Mouse (Mus musculus) 3134 (cell line): ENCODE data around the gene Cic.
"Not testable (repeated sequence)": the region's sequence is repeated elsewhere in the genome, so short reads cannot be mapped to it uniquely, and the experiment has no call there.

Experiments
- DNase-seq: peaks from one replicate; pipeline ENCODE4 v3.0.0-alpha.2; 2011; ENCODE audit warnings: low spot score; ENCODE audit not compliant: insufficient read length; ENCODE audit errors: extremely low read depth

Cic gene

DNA sequence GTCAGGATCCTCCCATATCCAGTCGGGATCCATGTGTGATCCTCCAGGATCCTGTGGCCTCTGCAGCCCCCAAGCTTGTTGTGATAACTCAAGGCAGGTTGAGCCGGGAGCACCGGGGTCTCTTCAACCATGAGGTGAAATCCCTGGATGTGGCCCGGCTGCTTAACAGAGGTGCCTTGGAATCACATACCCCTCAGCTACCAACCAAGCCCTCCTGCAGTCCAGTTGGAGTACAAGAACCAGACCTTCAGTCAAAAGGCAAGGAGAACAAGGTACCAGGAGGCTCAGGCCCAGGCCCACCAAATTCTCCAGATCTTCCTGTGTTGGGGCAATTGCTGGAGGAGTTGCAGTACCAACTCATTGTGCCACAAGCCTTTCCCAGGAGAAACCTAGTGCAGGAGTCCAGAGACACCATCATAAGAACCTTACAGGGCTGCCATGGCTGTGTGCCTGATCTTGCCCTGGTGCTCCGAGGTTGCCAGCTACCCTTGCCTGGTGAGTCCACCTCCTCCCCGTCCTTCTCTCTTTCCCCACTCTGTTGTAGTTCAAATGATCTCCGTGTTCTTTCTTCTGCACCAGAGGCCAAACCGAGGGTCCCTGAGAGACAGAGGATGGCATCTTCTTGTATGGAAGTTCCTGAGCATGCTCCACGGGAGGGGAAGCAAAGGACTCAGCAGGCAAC, 35.6 kb downstream of the Cic start:
- no peak for DNase-seq

DNA sequence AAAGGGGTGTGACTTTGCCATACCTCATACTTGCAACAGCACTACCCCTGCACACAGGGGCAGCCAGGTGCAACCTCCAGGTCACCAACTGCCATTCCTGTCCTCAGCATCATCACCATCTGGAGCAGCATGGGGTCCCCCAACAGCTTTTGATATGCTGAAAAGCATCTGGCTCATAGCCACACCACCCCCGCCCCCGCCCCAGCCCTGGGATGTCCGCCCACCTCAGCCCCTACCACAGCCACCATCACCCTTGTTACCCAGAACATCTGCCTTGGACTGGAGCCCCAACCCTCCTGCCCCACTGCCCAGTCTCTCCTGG, 36.1 kb downstream of the Cic start:
- DNase-seq = no peak

DNA sequence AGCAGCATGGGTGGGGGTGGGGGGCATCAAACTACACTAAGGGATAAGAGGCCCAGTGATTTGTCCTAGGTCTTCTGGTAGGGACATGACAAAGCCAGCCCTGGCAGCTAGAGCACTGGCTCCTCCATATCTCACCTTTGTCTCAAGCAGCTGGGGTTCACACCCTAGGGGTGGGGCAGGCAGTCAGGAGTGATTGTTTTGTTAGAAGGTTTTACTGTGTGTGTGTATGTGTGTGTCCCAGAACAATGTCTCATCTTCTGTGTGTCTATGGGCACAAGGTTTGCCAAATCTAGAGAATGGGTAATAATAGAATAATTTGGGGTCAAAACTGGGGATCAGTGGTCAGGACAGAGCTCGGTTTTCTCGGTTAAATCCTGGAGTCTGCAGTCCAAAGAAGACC, 38.0 kb downstream of the Cic start:
- no peak for DNase-seq

- no peak for DNase-seq
These were observed 38.6 kb downstream of the Cic start, which contains the start of gene Tmem145 for GRCm38 (mm10) chr7:25305956-25306613. Gene Tmem145, plus strand, starts transcription at chr7:25306106.

GRCm38 (mm10) chr7:25306614-25306996, 39.1 kb downstream of the Cic start:
- no peak for DNase-seq

GRCm38 (mm10) chr7:25308702-25309318, 41.3 kb downstream of the Cic start:
- DNase-seq = no peak

- no peak for DNase-seq
These were observed 41.9 kb downstream of the Cic start for GRCm38 (mm10) chr7:25309425-25309824.

DNA sequence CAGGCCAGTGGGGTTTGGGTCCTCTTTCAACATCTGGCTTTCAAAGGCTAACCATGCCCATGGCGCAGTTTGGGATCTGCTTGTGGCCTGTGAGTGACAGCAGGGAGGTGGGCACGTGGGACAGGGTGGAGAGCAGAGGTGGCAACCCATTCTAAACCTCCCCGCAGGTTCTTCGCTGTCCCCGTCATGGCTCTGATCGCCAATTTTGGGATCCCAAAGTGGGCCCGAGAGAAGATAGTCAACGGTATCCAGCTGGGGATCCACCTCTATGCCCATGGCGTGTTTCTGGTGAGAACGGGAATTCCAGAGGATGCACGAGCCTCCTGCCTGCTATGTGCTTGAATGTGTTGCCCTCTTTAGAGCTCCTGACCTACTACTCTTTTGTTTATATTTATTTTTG, 43.7 kb downstream of the Cic start:
- DNase-seq = no peak

DNA sequence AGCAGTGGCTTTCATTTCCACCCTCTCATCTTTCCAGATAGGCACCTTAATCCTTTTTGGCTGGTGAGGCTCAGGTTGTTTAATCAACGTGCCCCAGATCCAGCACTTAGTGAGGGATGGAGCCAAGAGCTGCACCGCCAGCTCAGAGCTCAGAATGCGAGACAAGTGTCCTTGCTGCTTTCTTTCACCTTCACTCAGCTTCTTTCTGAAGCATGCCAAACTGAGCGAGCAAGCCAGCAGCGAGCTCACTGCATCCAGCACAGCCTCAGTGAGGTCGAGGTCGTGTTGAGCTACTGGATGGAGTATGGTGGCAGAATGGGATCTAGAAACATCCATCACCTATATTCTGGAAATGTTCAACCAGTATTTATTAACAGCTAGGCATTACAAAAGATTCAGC, 45.8 kb downstream of the Cic start:
- DNase-seq = no peak

DNA sequence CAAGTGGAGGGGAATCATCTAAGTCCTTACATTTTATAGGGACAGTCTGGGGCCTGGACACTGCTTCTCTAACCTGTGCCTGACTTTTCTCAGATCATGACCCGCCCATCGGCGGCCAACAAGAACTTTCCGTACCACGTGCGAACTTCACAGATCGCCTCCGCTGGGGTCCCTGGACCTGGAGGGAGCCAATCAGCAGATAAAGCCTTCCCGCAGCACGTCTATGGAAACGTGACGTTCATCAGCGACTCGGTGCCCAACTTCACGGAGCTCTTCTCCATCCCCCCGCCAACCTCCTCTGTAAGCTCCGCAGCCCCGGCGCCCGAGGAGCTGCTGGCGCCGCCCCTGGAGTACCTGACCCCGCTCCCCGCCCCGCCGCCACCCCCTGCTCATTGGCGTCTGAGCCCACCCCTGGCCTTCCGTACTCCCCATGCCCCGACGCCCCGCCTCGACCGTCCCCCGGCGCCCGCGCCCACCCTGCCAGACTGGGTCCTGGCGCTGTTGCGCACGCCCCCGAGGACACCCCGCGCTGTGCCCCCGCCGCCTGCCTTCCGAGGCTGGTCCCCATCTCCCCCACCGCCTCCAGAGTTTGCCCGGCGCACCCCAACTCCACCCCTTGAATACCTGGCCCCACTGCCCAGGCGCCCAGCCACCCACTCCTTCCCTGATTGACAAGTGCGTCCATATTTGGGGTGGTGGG, 47.3 kb downstream of the Cic start:
- no peak for DNase-seq

GRCm38 (mm10) chr7:25315306-25316041, 48.0 kb downstream of the Cic start:
- DNase-seq = no peak

- DNase-seq = peak; percentile 92
These were observed 49.3 kb downstream of the Cic start, which contains the start of gene Megf8 for GRCm38 (mm10) chr7:25316532-25317445. Gene Megf8, plus strand, starts transcription at chr7:25317164.

- DNase-seq = peak; percentile 66
These were observed 50.0 kb downstream of the Cic start for GRCm38 (mm10) chr7:25317446-25317999.

DNA sequence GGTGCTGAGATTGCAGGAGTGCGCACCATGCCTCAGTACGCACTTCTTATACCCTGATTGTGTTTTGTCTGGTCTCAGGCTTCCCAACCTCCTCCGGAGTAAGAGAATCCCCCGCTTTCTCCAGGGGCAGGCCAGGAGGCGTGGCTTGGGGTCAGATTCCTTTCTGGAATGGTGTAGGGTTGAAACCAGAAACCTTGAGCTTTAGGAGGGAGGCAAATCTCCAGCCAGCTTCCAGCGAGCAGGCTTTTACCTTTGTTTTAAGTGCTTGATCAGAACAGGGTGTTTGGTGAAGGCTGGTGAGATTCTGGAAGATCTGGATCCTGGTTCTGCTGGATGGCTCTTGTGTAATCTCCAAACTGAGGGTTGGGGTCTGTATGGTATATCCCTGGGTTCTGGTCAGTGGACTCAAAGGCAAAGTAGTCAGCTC, 54.6 kb downstream of the Cic start:
- DNase-seq = no peak

DNA sequence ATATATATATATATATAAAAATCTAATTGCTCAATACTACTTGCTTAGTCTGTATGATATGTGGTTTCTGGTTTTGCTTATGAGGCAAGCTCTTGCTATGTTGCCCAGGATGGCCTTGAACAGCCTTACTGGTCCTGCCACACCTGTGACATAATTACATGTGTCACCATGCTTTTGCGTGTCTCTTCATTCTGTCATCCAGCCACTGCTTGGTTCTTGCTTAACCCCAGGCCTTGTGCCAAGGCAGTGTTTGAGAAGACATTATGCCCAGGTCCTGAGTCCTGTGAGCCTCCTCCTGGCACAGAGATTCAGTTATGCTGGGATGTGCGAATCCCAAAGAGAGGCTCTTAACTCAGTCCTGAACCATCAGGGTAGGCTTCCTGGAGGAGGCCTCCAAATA, 55.7 kb downstream of the Cic start:
- DNase-seq = no peak

- not testable (repeated sequence) for DNase-seq
These were observed 57.9 kb downstream of the Cic start for GRCm38 (mm10) chr7:25325431-25325830.

DNA sequence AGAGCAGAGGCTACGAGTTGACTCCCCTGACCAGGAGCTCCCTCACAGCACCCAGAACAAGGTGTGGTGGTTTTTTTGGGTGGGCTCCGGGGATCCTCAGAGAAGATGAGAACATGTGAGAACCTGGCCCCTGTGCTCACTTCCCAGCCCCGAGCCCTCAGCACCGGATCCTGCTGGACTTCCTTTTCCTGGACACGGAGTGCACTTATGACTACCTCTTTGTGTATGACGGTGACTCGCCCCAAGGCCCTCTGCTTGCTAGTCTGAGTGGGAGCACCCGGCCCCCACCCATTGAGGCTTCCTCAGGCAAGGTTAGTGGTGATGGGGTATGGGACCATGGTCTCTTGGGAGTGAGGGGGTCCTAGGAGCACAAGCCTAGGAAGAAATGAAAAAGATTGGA, 58.7 kb downstream of the Cic start:
- no peak for DNase-seq

DNA sequence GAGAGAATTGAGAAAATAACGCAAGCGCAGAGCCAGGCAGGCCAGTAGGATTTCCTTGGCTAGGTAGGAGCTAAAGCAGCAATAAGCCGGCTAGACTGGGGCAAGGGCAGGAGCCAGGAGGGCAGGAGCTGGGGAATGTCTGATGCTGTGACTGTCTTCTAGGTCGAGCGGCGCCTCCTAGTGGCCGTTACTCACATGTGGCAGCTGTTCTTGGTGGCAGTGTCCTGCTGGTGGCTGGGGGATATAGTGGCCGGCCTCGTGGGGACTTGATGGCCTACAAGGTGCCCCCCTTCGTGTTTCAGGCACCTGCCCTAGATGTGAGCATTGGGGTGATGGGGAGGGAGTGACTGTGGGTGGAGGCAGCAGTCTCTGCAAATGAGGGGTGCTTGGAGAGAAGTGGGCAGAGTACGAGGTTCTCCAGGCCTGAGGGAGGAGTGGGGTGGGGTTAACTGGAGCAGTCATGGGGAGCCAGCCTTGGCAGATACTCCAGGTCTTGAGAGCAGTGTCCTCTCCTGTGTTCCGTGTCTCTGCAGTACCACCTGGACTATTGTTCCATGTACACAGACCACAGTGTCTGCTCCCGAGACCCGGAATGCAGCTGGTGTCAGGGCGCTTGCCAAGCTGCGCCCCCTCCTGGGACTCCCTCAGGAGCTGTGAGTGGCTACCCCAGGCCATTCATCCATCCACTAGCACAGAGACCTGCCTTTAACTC, 66.2 kb downstream of the Cic start:
- peak; percentile 49 for DNase-seq

DNA sequence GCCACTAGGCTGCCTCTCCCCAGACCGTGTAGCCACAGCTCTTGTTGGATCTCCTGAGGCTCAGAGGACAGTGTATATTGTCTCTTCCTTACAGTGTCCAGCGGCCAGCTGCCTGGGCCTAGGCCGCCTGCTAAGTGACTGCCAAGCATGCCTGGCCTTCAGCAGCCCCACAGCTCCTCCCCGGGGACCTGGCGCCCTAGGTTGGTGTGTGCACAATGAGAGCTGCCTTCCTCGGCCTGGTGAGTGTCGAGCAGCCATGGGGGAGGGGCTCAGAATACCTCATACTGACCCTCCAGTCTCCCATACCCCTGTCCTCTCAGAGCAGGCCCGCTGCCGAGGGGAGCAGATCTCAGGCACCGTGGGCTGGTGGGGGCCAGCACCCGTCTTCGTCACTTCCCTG, 67.0 kb downstream of the Cic start:
- DNase-seq = no peak
